Mouse (Mus musculus): ENCODE measurements around the gene Gne.

Gene Gne

DNA sequence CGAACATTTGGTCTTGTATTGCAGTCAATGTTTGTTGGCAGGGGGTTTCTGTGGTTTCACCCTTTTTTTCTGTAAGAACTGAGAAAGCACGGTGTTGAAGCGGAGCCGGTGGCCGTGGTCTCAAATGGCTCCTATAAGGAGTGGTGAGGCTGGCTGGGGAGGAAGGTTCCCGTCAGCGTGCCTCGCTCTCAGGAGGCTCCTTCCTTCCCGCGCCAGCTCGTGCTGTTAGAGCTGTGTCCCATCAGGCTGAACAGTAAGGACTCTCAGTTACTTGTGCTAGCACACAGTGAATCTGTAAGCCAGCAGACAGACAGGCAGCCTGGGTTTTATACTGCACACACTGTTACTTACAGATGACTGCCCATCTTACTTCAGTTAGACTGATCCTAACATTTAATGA is 61.2 kb downstream of the Gne start:
- no peak for DNase-seq

DNA sequence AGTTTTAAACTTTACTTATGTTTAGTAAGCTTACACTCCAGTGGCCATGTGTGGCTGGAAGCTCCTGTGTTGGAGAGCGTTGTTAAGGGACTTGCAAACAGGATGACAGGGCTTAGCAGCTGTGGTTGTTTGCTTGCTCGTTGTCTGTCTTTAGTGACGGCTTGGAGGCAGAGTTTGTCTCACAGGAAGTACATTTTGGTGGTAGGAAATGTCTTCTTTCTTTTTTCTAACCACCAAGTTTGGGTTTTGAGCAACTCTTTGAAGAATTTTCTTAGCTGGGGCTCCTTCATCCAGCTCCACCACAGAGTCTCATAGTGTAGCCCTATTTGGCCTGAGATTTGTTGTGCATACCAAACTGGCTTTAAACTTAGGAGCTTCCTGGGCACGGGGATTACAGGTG is 61.7 kb downstream of the Gne start:
- DNase-seq: no peak

DNA sequence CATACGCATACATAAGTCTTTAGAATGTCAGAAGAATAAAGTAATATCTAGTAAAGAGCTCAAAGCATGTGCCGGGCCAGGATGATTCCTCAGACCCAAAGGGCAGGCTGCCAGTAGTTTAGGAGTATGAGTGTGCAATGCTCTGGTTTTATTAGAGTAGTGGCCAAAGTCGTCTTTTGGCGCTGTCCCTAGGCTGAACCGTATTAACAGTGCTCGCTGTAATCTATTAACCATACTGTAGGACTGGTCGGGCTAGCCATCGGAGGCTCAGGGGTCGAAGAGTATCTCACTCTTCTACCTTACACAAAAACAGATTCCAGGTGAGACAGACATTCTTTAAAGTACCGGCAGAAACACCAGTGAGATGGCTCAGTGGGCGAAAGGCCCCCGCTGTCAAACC is 67.2 kb downstream of the Gne start:
- peak; percentile 73 to 79 for DNase-seq

DNA sequence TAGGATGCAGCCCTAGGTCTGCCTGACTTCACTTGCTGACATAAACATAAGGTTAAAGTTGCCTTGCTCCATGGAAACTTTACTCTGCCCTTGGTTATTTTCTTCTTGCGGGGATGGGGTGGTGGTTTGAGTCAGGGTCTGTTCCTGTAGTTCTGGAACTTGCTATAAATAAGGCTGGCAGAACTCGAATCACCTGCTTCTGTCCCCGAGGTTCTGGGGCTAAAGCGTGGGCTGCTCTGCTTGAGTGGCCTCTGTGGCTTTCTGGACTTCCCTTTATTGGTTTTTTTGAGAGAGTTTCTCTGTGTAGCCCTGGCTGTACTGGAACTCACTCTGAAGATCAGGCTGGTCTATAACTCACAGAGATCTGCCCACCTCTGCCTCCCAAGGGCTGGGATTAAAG is 67.9 kb downstream of the Gne start:
- DNase-seq: no peak

DNA sequence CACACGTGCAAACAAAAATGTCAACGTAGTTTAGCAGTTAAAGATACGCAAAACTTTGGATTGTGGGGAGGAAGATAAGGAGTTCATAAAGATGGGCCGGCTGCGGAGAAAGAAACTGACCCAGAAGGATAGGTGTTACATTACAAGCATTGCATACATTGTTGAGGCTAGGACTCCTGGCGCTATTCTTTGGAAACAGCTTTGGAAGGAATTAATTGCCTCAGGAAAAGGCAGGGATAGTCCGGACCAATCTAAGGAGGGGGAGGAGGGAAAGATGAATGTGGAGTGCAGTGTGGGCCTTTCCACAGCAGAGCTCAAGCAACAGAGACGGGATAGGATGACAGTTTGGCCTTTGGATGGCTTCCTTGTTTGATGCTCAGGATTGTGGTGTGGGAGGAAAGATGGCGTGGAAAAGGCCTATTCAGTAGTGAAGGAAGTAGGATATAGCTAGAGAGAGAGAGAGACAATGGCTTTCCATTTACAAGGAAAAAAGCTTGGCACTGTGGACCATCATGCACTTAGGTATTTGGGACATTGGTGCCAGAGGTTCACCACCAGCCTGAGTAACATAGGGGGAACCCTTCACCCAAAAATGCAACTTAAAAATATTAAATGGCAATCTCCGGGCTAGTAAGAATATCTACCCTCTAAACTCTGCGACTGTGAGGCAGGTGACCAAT is 70.4 kb downstream of the Gne start:
- no peak for DNase-seq

DNA sequence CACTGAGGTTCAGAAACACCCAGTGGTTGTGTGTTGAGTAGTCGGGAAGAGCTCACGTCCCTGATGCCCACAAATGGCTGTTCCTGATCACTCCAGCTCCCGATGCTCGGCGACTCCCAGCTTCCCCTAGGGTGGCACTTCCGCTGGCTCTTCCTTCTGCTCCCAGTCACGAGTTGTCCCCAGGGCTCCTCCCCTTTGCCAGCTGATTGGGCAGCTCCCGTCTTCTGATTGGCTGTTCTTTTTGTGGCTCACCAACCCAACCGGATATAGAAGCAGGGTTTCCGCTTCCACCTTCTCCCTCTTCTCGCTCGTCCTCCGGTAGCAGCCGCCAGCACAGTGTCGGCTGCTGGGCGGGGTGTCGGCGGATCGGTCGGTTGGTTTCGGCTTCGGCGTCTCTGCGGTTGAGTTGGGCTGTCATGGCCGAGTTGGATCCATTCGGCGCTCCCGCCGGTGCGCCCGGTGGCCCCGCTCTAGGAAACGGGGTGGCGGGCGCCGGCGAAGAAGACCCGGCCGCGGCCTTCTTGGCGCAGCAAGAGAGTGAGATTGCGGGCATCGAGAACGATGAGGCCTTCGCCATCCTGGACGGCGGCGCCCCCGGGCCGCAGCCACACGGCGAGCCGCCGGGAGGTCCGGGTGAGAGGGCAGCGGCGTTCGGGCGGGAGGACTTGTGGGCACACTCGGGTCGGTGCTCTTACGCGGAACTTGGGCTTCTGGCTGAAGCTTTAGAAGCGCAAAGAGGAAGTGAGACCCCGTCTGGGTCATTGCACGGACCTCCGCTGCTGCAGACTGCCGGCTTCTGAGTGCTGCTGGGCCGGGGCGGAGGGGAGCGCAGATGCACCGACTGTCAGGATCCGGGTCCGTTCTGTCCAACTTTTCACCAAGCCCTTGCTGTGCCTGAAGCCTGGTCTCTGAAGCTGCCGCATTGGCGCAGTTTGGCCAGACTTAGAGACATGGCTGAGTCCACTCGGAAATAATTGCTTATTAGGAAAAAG is 71.3 kb downstream of the Gne start:
- DNase-seq: peak; percentile 94 to 98

DNA sequence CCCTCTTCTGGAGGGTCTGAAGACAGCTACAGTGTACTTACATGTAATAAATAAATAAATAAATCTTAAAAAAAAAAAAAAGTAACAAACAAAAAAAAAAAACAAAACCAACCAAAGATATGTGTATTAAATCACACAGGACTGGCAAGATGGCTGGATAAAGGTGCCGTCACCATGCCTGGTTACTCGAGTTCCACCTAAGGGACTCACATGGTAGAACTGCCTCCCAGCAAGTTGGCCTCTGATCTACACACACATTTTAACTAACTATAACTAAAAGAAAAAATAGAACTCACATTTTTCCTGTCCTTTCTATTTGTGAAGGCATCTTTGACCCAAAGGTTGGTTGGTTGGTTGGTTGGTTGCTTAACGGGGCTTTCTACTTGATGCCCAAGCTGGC is 72.2 kb downstream of the Gne start:
- no peak for DNase-seq

DNA sequence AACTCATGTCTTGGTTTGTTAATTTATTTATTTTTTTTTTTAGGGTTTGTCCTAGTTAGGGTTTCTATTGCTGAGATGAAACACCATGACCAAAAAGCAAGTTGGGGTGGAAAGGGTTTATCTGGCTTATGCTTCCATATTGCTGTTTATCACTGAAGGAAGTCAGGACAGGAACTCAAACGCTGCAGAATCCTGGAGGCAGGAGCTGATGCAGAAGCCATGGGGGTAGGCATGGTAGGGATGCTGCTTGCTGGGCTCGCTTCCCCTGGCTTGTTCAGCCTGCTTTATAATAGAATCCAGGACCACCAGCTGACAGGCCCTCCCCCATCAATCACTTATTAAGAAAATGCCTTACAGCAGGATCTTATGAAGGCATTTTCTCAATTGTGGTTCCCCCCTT is 73.1 kb downstream of the Gne start:
- no peak for DNase-seq

DNA sequence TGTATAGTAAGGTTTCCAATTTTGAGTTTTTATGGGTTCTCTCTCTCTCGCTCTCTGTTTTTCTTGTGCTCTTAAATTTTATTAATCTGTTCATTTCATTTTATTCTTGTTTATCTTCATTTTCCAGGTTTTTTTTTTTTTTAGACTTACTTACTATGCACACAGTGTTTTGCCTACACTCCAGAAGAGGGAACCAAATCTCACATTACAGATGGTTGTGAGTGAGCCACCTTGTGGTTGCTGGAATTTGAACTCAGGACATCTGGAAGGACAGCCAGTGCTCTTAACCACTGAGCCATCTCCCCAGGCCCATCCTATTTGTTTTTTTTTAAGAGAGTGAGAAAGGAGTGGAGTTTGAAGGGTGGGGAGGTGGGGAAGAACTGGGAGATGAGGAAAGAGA is 73.8 kb downstream of the Gne start:
- no peak for DNase-seq

DNA sequence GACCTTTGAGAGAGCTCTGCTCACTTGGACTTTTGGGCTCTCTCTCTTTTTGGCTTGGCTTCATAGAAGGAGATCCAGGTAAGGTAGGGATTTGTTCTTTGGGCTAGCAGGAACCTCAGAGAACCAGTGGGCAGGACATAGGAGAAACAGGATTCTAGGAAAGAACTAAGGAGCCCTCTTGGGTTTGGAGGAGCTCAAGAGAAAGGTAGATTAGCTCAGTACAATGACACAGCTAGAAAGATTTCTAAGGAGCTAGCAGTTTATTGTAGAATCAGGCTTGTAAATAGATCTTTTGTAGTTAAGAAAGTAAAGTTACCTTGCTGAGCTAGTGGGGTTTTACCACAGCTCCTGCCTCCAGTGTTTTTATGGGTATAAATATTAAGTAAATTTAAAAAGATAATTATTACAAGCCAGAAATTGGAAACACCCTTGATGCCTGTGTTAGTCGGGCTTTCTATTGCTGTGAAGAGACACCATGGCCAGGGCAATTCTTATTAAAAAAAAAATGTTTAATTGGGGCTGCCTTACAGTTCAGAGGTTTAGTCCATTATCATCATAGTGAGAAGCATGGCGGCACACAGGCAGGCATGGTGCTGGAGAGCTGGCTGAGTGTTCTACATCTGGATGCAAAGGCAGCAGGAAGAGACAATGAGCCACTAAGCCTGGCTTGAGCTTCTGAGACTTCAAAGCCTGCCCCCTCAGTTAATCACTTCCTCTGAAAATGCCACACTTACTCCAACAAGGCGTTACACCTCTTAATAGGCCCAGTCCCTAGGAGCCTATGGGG is 79.2 kb downstream of the Gne start:
- DNase-seq: no peak

DNA sequence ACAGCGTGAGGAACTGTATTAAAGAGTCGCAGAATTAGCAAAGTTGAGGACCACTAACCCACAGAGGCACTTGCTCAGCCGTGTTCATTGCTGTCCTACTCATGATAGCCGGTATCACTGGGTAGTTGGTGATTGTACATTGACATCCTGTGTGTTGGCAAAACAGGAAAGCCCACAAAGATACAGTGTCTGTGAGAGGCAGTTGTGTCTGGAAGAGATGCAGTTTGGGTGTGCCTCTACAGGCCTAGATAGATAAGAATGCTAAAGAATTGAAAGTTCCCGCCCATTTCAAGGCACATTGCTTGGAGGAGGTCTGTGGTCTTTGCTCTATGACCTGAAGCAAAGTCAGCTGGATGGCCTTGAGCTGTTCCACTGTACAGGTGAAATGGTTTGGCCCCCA is 79.9 kb downstream of the Gne start, which contains the start of gene Clta:
Clta (plus strand) TSS at position 327 of the 400 bp plus-strand sequence.
- no peak for DNase-seq

DNA sequence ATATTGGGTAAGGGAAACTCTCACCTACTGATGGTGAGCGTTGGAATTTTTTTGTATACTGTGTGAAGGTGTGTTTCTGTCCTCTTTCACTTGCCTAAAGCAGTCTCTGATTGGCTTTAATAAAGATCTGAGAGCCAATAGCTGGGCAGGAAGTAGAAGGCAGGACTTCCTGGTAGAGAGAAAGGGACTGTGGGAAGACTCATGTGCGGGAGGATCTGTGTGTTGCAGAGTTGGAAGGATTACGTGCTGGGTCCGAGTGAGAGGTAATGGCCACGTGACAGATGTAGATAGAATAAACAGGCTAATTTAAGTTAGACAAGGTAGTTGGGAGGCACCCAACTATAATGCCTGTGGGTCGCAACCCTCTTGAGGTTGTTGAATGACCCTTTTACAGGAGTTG is 80.4 kb downstream of the Gne start:
- no peak for DNase-seq

DNA sequence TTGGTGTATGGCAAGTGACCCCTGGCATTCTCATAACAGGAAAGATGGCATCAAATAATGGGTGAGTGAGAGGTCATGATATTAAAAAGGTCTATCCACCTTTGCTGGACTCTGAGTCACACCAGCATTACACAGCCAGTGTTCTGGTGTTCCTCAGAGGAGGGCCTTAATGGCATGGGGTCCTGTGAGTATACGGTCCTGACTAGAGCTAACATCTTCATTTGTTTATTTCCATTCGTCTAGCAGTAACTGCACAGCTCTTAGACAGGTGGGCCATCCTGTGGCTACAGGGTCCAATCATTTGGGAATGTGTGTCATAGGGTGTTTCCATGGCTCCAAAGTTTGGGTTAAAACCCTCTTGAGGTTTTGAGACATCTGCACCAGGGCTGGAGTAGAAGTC is 89.6 kb downstream of the Gne start:
- DNase-seq: no peak

DNA sequence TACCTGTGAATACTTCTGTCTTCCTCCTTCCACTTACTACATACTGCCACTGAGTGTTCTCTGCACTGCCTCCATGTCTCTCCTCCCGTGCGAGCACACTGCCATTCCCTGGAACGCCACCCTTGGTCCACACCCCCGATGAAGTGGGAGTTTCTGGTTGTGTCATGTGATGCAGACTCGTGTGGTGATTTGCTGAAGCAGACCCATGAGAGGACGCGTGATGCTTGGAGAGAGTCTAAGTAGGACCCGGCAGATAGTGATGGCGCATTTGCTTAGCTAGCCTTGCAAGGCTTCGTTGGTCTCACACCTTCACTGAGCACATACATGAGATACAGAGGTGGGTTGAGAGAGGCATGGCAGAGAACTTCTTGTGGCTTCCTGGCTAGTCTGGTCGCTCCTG is 90.9 kb downstream of the Gne start:
- DNase-seq: no peak

DNA sequence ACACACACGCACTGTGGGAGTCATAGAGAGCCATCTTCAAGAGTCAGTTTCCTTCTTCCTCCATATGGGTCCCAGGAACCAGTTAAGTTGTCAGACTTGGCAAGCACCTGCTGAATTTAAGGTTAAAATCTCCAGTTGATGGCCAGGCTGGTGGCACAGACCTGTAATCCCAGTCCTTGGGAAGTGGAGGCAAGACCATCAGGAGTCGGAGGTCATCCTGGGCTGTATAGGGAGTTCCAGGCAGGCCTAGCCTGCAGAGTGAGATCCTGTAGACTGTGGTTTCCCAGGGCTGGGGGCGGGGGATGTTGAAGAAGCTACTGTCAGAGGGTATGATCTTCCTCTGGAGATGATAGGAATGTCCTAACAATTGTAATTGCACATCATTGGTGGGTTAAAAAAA is 95.0 kb downstream of the Gne start:
- DNase-seq: no peak

DNA sequence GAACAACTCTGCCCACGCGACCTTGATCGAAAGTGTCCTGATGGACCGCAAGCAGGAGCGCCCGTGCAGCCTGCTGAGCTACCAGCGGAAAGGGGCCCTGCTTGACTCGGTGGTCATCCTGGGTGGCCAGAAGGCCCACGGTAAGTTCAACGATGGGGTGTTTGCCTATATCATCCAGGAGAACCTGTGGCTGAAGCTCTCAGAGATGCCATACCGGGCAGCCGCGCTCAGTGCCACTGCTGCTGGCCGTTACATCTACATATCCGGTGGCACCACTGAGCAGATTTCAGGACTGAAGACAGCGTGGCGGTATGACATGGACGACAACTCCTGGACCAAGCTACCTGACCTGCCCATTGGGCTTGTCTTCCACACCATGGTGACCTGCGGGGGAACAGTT is 99.7 kb downstream of the Gne start:
- no peak for DNase-seq
